Mouse (Mus musculus) right cerebral cortex, adult 2 months (tissue): ENCODE measurements at regions not wholly inside any gene's neighbourhood (a gene's known extent, or its start where the extent isn't known, plus 50 kb on each side); places are given as distances from the start of the nearest gene placed in this dataset.
A peak's percentile ranks its signal among the peaks of the same experiment; 100 is the strongest.
"Not testable (repeated sequence)": the region's sequence is repeated elsewhere in the genome, so short reads cannot be mapped to it uniquely, and the experiment has no call there.

ENCODE experiments used
- DNase-seq, 2 experiments: peaks; one replicate each; pipeline ENCODE4 v3.0.0; 2021 to 2022; ENCODE audit warnings: low spot score in 2 of 2

DNA sequence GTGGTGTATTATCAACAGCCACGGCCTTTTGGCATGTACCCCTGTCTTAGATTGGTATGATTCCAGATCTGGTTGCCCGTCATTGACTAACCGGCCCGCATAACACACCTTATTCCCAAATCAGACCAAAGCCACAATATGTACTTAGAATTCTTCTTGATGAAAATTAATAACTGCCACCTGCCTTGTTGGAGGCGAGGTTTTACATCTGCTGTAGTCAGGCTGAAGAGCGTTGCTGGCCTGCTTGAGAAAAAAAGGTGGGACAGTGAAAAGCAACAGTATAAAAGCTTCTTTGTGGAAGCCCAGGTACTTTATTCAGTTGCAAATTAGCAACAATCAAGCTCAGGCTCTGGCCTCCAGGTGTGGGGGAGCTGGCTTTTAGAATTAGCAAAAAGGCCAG is 223.6 kb upstream of the Car8 start:
- DNase-seq: not testable (repeated sequence)

DNA sequence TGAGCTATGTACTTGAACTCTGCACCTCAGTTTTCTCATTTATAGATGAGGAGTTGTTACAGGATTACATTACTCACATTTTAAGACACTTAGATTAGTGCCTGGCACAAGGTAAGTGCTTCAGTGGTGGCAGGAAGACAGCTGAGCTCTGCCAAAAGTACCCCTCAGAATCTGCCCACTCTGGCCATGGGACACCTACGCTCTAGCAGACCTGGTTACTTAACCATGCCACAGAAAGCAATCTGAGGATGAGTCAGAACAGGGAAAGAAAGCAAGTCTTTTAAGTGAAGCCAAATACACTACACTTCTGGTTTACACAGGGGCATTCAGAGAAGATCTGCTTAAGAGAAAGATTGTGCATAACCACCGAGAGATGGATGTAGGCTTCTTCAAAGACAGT is 215.5 kb upstream of the Car8 start:
- DNase-seq: no peak

DNA sequence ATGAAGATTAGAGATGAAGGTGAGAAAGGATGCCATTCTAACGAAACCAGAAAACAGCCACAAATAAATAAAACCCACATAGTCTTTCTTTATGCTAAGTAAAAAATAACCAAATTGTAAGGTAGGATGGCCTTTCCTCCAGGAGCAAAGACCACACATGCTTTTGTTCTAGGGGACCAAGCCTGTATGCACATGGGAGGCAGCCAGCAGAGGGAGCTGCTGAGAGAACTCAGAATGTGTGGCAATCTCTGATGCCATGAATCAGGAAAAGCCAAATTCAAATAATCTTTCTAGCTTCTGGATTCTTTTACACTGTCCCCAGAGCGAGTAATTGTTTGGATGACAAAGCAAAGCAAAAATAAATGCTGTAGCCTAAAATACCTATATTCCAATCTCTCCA is 193.6 kb upstream of the Car8 start:
- DNase-seq: peak; percentile 55 to 62

DNA sequence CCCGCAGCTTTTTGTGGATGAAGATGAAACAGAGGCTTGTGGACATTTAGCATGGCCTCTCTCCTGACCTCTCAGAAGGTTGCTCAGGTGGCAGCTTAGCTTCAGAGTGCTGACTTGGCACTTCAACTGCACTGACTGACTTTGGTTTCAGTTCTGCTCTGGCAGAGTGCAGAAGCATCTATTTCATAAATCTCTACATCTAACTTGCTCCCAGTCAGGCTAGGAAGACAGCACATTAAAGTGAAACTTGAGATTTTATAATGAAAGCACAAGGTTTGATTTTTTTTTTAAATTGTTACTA is 192.1 kb upstream of the Car8 start:
- DNase-seq: no peak

DNA sequence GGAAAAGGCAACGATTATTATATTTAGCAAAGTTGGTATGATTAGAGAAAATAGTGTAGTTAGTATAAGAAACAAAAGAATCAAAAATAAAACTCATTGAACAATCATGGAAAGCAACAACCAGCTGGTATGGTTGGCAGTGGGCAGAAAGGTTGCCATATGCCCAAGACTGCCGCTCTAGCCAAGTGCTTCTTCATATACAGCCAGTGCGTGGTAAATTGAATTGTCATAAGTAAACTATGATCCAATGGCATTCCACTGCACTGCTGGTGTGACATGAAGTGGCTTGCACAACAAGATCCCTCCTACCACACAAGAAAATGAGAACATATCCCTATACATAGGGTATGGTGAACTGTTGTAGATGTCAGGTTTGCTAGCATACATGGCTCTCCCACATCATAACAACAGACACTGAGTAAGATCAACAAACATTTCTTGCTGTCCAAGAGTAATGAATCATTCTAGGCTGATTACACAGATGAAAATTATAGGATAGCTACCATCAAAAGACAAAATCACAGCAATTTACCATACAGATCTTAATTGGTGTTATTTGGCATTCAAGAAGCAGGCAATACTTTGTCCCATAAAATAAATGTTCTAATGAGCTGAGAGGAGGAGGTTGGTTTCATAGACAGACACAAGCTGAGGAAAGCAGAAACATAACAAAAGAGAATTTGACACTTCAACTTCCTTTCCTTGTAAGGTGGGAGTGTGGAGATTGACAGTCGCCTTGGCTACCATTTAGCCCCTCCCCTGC is 191.6 kb upstream of the Car8 start:
- DNase-seq: no peak

DNA sequence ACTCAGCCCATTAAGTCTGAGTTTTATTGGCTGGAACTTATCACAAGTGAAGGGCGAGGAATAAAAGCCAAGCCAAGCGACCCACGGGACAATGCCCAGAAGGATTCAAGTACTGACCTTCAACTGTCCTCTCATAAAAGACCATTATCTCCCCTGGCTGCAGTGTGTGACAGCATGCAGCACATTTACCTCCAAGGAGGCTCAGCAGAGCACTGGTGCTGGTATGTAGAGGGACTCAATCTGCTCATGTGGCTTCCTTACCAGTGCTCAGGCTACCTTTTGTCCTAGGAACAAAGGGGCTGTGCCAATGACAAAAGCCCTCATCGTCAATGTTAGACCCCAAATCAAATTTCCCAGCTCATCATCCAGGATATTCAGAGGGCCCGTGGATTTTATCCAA is 190.9 kb upstream of the Car8 start:
- DNase-seq: no peak

DNA sequence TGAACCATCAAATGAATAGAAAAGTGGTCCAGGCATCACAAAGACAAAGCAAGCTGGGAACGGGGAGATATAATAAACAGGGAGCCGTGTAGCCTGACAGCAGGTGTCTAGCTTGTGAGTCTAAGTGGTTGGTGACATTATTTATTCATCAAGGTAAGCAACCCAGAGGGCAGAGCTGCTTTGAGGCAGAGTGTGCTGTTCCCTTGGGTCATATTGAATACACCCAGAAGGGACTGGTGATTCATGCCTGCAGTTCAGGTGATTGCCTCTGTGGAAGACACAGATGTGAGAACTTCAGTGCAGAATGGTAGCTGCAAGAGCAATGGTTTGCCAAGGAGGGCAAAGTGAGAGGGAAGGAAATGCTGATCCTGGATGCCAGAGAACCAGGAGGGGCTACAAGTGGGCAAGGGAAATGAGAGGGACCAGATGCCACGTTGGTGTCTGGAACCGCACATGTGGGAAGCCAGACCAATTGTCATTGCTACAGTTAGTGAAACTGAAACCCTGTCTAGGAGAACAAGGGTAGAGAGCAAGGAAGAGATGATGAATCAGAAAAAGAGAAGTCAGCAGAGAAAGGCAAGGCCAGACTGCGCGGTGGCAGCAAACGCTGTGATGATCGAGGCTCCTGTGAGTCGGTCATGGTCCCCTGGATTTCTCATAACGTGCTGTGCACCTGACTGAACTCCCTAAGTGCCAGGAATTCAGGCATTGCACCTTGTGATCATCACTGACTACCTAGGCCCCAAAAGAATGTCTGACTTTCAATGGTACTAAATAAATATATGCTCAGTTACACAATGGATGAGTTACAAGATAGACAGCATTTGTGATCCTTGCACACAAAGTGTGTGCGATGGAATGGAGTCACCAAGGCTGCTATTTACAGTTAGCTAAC is 190.0 kb upstream of the Car8 start:
- DNase-seq: no peak

DNA sequence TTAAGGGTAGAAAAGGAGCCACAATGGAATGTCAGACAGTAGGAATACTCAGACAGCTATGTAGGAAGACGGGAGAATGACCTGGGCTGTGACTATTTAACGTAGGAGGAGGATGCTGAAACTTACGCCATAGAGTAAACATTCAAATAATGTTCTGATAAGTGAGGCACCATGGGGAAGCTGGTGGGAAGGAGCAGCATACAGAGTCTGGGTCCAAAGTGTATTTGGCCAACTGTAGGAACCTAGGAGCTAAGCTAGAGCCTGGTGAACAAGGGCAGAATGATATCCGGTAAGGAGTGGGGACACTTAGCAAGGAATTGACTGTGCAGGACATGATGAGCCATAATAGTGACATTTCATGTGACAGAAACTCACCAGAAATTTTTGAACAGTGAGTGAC is 189.0 kb upstream of the Car8 start:
- DNase-seq: no peak

DNA sequence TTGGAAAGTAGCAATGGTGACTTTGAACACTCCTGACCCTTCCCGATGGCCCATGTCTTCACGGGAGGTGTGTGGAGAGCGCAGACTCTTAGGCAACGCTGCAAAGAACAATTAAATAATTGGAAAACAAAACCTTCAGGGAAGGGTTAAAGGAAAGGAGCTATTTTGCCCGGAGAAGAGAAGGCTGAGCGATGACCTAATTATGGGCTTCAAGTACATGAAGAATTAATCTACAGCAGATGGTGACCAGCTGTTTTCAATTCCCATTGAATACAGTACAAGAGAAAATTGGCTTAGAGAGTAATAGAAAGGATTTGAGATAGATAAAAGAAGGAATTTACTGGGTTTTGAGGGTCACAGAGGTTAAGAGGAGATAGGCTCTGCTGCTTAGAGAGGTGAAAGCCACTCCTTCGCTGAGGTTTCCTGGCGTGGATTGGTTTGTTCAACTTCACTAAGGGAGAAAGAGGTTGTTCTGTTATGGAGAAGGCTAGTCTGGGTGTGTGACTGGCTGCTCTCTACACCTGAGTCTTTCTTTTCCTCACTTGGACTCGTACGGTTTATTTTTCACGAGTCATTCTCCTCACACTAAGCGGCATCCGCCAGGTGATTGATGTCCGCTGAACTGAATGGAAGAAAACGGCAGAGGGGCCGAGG is 184.7 kb upstream of the Car8 start:
- DNase-seq: no peak

DNA sequence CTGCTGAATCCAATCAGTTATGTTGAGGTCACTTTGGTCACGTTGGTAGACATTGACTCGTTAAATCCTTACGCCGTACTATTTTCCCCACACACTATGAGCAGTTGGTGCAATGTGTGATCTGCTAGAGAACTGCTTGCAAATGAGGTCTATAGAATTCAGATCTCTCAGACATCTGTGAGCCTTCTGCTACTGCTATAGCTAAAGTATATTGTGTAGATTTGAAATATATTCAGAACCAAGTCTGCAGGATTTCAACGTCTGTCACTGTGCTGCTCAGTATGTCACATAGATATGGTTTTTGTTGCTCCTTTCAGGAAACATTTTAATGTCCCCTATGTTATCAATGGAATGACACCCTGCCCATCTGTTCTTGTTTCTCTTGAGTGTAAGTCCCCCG is 182.4 kb upstream of the Car8 start:
- DNase-seq: no peak

DNA sequence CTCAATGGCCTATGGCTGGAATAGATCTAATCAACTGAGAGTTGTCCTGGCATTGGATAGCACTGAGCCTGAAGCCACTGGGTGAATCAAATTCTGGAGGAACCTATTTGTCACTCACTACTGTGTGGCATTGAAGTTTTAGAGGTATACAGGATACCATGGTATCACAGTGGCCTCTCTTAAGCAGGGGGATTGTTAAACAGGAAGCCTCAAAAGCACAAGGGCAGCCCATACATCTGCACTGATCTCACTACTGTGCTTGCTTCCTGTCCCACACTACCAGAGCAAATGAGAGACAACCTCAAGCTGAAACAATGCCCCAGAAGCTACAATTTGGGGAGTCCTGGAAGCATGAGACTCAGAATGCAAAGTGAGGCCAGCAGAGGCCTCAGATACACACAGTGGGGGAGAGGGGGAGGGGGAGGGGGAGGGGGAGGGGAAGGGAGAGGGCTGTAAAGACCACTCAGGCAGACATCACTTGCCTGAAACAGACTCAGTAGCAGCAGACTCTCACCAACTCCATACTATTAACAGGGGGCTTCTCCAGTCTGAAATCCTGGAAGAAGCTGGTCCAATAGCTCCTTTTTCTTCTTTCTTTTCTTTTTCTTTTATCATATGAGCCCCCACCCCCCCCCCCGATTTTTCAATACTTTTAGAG is 179.7 kb upstream of the Car8 start:
- no peak for DNase-seq

DNA sequence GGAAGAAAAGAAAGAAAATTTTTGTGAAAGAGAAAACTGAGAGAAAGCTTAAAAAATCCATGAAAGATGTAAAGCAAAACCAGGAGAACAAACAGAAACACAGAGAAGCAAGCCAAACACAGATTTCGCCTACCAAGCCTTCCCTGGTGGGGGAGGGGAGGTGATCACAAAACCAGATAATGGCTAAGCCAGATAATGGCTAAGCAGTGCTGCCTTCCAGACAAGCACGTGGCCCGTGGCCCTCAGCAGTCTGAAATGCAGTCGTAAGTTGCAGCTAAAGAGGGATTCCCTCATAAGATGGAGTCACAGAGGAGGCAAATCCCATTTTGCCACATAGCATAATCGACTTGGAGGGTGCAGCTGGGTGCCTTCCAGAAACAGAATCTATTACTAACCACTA is 179.0 kb upstream of the Car8 start:
- no peak for DNase-seq

DNA sequence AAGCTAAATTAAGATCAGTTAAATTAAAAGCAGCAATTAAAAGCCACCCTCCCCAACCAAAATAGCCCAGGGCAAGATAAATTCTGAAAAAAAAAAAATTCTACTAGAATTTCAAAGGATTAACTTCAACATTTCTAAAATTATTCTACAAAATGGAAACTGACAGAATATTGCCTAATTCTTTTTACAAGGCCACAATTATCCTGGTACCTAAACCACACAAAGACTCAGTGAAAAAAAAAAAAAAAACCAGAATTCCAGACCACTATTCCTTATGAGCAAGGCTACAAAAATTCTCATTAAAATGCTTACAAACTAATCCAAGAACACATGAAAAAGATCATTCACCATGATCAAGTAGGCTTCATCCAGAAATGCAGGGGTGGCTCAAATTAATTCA is 174.5 kb upstream of the Car8 start:
- no peak for DNase-seq

DNA sequence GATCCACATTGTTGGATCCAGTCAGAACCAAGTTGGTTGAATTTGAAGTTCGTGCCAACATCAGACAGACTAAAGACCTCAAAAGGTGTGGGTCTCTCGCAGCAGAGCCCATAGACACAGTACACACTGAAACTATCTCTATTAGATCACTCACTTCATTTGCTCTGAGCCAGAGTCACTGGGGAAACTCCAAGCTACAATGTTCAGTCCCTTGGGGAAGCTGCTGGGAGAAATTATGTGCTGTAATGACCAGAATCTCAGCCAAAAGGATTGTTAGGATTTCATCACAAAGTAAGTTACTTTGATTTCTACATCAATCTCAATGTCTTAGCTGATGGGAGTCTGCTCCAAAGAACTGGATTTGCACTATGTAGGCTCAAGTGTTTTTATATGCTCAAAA is 161.2 kb upstream of the Car8 start:
- no peak for DNase-seq

DNA sequence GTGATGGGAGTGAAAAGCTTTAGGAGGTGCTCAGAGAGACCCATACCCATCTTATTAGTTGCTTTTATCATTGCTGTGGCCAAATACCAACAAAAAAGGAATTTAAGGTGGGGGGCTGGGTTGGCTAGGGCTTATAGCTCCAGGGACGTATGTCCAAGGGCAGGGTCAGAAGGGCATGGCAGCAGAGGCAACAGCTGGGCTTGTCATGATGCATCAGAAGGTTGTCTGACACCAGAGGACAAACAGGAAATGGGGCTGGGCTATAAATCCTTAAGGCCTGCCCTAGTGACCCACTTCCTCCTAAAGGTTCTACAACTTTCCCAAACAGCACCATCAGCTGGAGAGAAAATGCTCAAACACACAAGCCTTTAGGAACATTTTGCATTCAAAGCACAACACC is 160.6 kb upstream of the Car8 start:
- DNase-seq: no peak

DNA sequence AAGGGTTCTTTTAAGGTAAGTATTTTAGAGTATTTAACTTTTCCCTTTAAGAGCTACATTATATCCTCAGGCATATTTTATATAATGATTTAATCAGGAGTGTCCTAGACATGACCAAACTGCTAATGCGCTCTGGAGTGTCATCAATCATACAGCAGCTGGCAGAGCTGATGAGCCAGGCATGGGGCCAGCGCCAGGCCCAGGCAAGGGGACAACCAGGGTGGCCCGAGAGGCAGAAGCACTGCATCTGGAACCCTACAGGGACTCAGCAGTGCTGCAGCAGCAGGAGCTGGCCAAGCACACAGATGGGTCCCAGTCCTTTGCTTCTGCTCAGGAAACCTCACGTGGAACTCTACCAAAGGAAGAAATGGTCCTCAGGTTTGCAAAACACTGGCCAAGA is 160.1 kb upstream of the Car8 start:
- no peak for DNase-seq

DNA sequence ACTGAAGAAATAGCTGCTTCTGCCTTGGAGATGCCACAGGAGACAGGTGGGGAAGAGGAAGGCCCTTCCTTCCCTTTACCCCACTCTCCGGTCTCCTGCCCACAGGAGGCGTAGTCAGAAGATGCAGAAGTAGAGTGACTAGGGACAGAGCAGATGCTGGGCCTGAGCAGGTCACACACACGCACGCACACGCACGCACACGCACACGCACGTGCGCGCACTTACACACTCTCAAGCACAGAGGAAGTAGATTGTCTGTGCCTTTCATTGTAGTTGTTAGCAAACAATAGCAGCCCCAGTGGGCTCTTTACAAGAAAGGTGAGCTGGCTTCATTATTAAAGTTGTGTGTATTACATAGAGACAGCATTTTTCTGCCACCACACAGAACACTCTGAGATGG is 144.3 kb upstream of the Car8 start:
- no peak for DNase-seq

DNA sequence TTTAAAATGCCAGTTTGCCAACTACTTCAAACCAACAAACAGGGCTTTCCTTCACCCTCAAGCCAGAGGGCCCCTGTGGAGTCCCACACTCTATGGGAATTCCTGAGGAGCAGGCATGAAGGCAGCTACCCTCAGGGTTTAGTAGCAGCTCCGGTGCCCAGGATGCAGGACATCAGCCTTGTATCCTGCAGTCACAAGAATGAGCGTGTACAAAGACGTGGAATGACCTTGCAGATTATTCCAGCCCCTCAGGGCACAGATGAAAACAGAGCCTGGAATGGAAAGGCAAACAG is 143.2 kb upstream of the Car8 start:
- no peak for DNase-seq

DNA sequence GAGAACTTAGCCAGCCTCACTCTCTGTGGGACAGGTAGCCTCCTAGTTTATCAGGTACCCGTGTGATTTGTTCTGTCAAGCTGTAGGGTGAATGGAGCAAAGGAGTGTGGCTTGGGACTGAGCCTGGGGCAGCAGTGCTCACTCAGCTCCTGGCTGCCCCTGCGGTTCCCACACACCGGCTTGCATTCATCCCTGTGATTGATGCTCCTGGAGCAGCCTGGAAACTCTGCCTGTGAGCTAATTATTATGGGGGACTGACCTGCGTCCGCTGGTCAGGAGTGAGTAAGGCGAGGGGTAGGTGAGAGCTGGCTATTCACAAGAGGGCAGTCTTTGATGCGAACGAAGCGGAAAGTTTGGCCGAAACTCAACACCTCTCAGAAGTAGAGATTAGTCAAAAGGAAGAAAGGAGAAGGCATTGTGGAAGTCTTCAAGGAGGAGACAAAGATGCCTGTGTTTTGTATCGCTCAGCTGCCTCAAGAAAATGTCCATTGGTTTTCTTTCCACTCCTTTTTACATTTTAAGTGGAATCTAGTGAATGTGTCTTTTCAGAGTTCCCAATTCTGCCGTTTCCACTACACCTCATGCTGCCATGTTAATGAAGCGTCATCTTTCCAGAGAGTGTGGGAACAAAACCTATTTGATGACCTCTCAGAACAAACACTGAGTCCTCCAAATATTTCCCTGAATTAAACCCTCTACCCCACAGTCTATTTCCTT is 142.7 kb upstream of the Car8 start:
- peak in 1 of 2 experiments; percentile 1 for DNase-seq

DNA sequence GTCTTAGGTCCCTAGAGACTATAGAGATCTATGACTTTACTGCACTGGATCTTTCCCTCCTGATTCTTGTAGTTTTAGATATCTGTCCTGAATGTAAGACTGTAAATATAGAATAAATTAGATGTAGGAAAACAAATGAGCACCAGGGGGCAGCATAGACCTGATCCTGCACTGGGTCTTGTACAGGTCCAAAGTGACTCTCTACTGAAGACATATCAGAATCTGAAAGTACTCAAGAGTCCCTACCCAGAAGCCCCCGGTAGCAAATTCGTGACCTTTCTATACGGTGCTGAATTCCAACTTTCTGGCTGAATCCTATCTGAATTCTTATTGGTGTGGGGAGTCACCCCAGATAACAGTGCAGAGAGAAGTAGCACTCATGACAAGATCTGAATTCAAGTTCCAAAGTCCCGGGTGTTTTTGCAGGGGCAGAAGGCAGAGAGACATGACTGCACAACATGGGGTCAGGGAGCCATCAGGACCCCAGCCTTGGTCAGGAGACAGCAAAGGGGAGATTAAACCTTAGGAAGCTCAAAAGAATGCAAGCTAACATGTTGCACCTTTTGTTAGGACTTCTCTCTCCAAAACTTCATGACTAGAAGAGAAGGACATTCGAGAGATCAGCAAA is 142.0 kb upstream of the Car8 start:
- peak; percentile 57 to 75 for DNase-seq

DNA sequence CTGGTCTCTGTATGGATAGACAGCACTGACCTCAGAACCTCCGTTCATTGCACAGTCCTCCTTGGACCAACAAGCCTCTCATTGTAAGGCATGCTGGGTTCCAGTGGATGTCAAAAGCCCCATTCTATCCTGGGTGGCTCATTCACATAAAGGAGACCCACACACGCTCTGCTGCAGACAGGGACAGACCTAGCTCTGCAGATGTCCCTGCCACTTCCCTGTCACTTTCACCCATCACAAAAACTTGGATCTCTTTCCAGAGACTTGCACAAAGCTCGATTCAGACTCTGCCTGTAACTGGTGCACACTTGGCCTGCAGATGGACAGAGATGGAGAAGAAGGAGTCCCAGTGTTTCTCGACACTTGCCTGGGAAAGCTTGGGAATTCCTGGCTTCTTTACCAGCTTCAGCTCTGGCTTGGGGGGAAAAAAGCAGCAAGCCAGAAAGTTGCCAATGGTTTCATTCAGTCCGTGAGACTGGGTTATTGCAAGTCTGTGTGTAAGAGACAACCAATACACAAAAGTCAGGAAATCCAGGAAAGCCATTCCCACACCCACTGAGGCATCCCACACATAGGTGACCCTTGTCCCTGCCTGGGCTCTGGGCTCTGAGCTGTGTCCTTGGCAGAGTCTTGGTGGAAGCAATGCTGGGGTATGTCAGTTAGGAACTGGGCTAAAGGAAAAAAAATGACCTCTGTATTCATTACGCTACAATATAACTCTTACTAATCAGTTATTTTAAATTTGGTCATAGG is 136.1 kb upstream of the Car8 start:
- DNase-seq: peak in 1 of 2 experiments; percentile 12
